Mouse (Mus musculus): ENCODE data around the gene Cd59b. TPM values are rescaled to one million over a fixed set of nuclear protein-coding genes. Genes with fewer than 3 reads are reported as not detected.
"Not testable (repeated sequence)": the region's sequence is repeated elsewhere in the genome, so short reads cannot be mapped to it uniquely, and the experiment has no call there.

The Cd59b gene
- polyA plus RNA-seq, 1 experiment from 2014 or later = 3.4 TPM

- Histone ChIP-seq H3K9me3 (no peaks in the 10 kb centered on the region), H3K4me2 (no peak overlapping the region), H3K27me3 (no peaks in the 10 kb centered on the region), H3K4me3 (replicated peaks) (no peak overlapping the region), H3K36me3 (no peaks in the 10 kb centered on the region), H3K27ac (no peak overlapping the region; the same call in 1 of the 2 replicates), H3K4me1 (replicated peaks) (peaks cover 12% of the 10 kb centered on the region), H3K9ac (replicated peaks) (no peak overlapping the region)
- WGBS = 42% methylated on average over 3 of the region's 3 CpGs
- no peak for ATAC-seq (ENCODE audit: insufficient number of reproducible peaks, insufficient read depth, low FRiP score, low TSS enrichment, low read depth)
Measured at GRCm38 (mm10) chr2:104098529-104099230, 29.0 kb downstream of the Cd59b start.

DNA sequence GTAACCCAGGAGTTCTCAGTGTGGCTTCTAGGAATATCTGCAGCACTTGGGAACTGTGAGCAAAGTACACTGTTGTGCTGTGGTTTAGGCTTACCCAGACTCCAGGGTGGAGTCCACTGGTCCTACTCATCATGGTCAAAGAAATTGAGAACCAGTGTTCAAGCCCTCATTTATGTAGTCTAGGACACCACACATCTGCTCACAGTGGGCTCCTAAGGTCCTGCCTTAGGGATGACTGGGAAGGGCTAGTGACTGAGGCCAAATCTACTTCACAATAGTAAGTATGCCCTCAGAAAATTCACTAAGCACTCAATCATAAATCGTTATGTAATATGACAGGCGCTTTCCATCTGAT lies 29.6 kb downstream of the Cd59b start:
- Histone ChIP-seq H3K27me3 (no peaks in the 10 kb centered on the region), H3K4me1 (replicated peaks) (peaks cover 12% of the 10 kb centered on the region), H3K4me2 (no peak overlapping the region), H3K4me3 (replicated peaks) (no peak overlapping the region), H3K9ac (replicated peaks) (no peak overlapping the region), H3K27ac (no peak overlapping the region), H3K9me3 (no peaks in the 10 kb centered on the region), H3K36me3 (no peaks in the 10 kb centered on the region)
- ATAC-seq (ENCODE audit: insufficient number of reproducible peaks, insufficient read depth, low FRiP score, low TSS enrichment, low read depth) = no peak
- WGBS = 91% methylated on average over 2 of the region's 2 CpGs

GRCm38 (mm10) chr2:104099946-104100345 lies 30.3 kb downstream of the Cd59b start:
- Histone ChIP-seq H3K4me1 (replicated peaks) (peaks cover 12% of the 10 kb centered on the region), H3K4me3 (replicated peaks) (no peak overlapping the region), H3K36me3 (no peaks in the 10 kb centered on the region), H3K9ac (replicated peaks) (no peak overlapping the region), H3K27me3 (no peaks in the 10 kb centered on the region), H3K4me2 (no peak overlapping the region), H3K9me3 (no peaks in the 10 kb centered on the region), H3K27ac (no peak overlapping the region)
- WGBS = 61% methylated on average over 1 of the region's 1 CpGs
- ATAC-seq (ENCODE audit: insufficient number of reproducible peaks, insufficient read depth, low FRiP score, low TSS enrichment, low read depth) = no peak

GRCm38 (mm10) chr2:104104800-104105199 lies 35.2 kb downstream of the Cd59b start:
- 85% methylated on average over 6 of the region's 6 CpGs for WGBS
- Histone ChIP-seq H3K4me2 (no peak overlapping the region), H3K4me3 (replicated peaks) (no peak overlapping the region), H3K27ac (no peak overlapping the region), H3K36me3 (no peaks in the 10 kb centered on the region), H3K9me3 (no peaks in the 10 kb centered on the region), H3K4me1 (replicated peaks) (no peaks in the 10 kb centered on the region), H3K9ac (replicated peaks) (no peak overlapping the region), H3K27me3 (no peaks in the 10 kb centered on the region)
- no peak for ATAC-seq (ENCODE audit: insufficient number of reproducible peaks, insufficient read depth, low FRiP score, low TSS enrichment, low read depth)

- not testable (repeated sequence) for H3K9ac ChIP-seq (replicated peaks); H3K36me3 ChIP-seq; H3K4me2 ChIP-seq; H3K4me1 ChIP-seq (replicated peaks); H3K4me3 ChIP-seq (replicated peaks); H3K27ac ChIP-seq; H3K27me3 ChIP-seq; ATAC-seq (ENCODE audit: insufficient number of reproducible peaks, insufficient read depth, low FRiP score, low TSS enrichment, low read depth); H3K9me3 ChIP-seq
- 52% methylated on average over 2 of the region's 2 CpGs for WGBS
Measured at GRCm38 (mm10) chr2:104109021-104109420, 39.4 kb downstream of the Cd59b start.

GRCm38 (mm10) chr2:104109528-104109927 lies 39.9 kb downstream of the Cd59b start:
- Histone ChIP-seq H3K27ac (no peak overlapping the region), H3K27me3 (no peaks in the 10 kb centered on the region), H3K4me1 (replicated peaks) (no peaks in the 10 kb centered on the region), H3K9me3 (no peaks in the 10 kb centered on the region), H3K4me2 (no peak overlapping the region), H3K4me3 (replicated peaks) (no peak overlapping the region), H3K9ac (replicated peaks) (no peak overlapping the region), H3K36me3 (no peaks in the 10 kb centered on the region)
- whole genome bisulfite sequencing = 58% methylated on average over 2 of the region's 2 CpGs
- ATAC-seq (ENCODE audit: insufficient number of reproducible peaks, insufficient read depth, low FRiP score, low TSS enrichment, low read depth) = no peak

GRCm38 (mm10) chr2:104110031-104110430 lies 40.4 kb downstream of the Cd59b start:
- Histone ChIP-seq H3K27me3 (no peaks in the 10 kb centered on the region), H3K9ac (replicated peaks) (no peak overlapping the region), H3K4me2 (no peak overlapping the region), H3K36me3 (no peaks in the 10 kb centered on the region), H3K4me1 (replicated peaks) (no peaks in the 10 kb centered on the region), H3K9me3 (no peaks in the 10 kb centered on the region), H3K4me3 (replicated peaks) (no peak overlapping the region), H3K27ac (no peak overlapping the region)
- ATAC-seq (ENCODE audit: insufficient number of reproducible peaks, insufficient read depth, low FRiP score, low TSS enrichment, low read depth) = no peak
- WGBS = 80% methylated on average over 4 of the region's 4 CpGs

DNA sequence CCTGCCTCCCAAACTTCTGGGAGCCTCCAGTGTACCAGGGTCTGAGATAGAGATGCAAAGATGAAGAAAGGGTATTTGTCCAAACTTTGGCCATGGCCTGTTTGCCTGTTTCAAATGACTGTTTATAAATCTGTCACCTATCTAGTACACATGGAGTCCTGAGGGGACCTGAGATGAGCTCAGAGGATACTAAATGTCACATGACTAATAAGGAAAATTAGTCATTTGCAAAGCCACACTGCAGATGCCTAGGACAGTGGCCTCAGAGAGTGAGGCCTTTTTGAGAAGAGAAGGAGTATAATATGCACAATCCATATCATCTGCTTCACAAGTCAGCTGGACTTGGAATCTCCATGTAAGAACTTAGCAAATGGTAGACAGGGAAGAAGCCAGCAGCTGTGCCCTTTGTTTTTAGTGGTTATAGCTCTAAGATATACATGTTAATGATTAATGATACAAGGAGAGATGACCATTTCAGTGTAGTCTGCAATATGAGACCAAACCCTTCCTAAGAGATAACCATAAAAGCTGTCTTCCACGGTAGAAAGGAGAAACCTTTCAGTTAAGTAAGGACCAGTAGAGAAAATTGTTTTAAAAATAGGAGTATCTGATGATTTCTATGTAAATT lies 41.6 kb downstream of the Cd59b start:
- WGBS = no CpG with 5 or more reads among the region's 1 CpGs
- H3K4me1 ChIP-seq (replicated peaks); H3K27ac ChIP-seq; H3K4me2 ChIP-seq; H3K4me3 ChIP-seq (replicated peaks); H3K9ac ChIP-seq (replicated peaks); H3K36me3 ChIP-seq; H3K27me3 ChIP-seq; ATAC-seq (ENCODE audit: insufficient number of reproducible peaks, insufficient read depth, low FRiP score, low TSS enrichment, low read depth); H3K9me3 ChIP-seq: not testable (repeated sequence)

DNA sequence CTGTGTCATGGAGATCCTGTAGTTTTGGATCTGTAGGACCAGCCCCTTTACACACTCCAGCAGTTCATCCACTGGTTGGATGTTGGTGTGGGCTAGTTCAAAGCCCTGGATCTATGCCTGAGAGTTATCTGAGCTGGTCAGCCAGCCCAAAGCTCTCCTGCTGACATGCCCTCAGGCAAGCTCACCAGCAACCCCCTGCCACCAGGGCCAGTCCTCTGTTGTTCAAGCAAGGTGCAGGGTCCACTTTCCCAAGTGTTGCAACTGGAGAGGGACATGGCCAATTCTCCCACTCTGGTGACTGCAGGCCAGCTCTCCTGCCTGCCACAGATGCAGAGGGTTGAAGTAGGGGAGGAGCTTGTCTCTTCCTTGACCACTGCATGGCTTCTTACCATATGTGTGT lies 43.9 kb downstream of the Cd59b start:
- not testable (repeated sequence) for H3K36me3 ChIP-seq; ATAC-seq (ENCODE audit: insufficient number of reproducible peaks, insufficient read depth, low FRiP score, low TSS enrichment, low read depth); H3K4me2 ChIP-seq; H3K4me1 ChIP-seq (replicated peaks); H3K27me3 ChIP-seq; H3K4me3 ChIP-seq (replicated peaks); H3K9me3 ChIP-seq; H3K9ac ChIP-seq (replicated peaks); H3K27ac ChIP-seq

DNA sequence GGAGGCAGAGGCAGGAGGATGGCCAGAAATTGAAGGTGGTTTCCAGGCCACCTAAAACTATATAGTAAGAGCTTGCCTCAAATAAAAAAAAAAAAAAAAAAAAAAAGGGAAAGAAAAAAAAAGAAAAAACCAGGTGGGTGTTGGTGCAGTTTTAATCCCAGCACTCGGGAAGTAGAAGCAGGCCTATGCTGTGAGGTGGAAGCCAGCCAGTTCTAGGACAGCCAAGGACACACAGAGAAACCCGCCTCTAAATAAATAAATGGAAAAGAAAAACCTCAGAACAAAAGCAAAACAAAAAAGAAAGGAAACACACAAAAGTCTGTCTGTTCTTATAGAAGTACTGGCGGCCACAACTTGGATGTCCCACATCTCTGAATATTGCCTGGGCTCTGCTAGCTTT lies 45.2 kb downstream of the Cd59b start:
- no peak for ATAC-seq (ENCODE audit: insufficient number of reproducible peaks, insufficient read depth, low FRiP score, low TSS enrichment, low read depth)
- Histone ChIP-seq H3K27me3 (no peaks in the 10 kb centered on the region), H3K36me3 (no peaks in the 10 kb centered on the region), H3K4me1 (replicated peaks) (no peaks in the 10 kb centered on the region), H3K4me3 (replicated peaks) (no peak overlapping the region), H3K9me3 (no peaks in the 10 kb centered on the region), H3K4me2 (no peak overlapping the region), H3K9ac (replicated peaks) (no peak overlapping the region), H3K27ac (no peak overlapping the region)
- WGBS = 90% methylated on average over 3 of the region's 3 CpGs

DNA sequence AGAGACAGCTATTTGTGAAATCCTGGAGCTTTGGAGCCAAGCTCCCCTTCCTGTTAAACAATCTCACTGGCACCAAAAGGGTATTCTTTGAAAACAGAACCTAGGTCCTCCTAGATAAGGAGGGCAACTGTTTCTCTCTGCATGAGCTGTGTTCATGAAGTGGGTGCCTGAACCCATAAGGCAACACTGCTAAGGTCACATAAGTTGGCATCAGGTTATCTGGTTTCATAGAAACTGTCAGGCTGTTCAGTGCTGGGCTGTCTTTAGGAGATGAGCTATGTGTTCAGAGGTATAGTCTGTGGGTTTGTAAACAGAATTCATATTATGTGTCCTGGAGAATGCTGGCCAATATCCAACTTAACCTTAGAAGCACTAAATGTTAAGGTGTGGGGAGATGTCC lies 47.5 kb downstream of the Cd59b start:
- H3K4me1 ChIP-seq (replicated peaks); H3K9me3 ChIP-seq; H3K27ac ChIP-seq; H3K4me2 ChIP-seq; ATAC-seq (ENCODE audit: insufficient number of reproducible peaks, insufficient read depth, low FRiP score, low TSS enrichment, low read depth); H3K36me3 ChIP-seq; H3K9ac ChIP-seq (replicated peaks); H3K4me3 ChIP-seq (replicated peaks); H3K27me3 ChIP-seq: not testable (repeated sequence)

- Histone ChIP-seq H3K4me2 (no peak overlapping the region), H3K4me1 (replicated peaks) (peaks cover 8% of the 10 kb centered on the region), H3K9ac (replicated peaks) (no peak overlapping the region), H3K27ac (no peak overlapping the region), H3K4me3 (replicated peaks) (no peak overlapping the region), H3K36me3 (no peaks in the 10 kb centered on the region), H3K9me3 (no peaks in the 10 kb centered on the region), H3K27me3 (peaks cover 15% of the 10 kb centered on the region)
- ATAC-seq (ENCODE audit: insufficient number of reproducible peaks, insufficient read depth, low FRiP score, low TSS enrichment, low read depth) = no peak
- WGBS = 64% methylated on average over 1 of the region's 1 CpGs
Measured at GRCm38 (mm10) chr2:104119097-104119496, 49.4 kb downstream of the Cd59b start.

Measured in limb, embryonic 12.5 days (tissue).